8 mouse cellular contexts compared by ENCODE assay signal in genomic region chr10:69254390-69254847, GRCm38 (mm10). TPM values are rescaled to one million over a fixed set of nuclear protein-coding genes. Genes with fewer than 3 reads are reported as not detected.
A peak's percentile ranks its signal among the peaks of the same experiment; 100 is the strongest.
DNase-seq lines count a peak whose midpoint lies in the region; ATAC-seq lines count a peak whose summit lies in the region.

No protein-coding gene starts in this region.

- no peak overlapping the region for H3K4me2 ChIP-seq in stomach, embryonic 16.5 days (ENCODE audit: low read depth, low read length)

- peaks cover 23% of the 10 kb centered on the region for H3K4me1 ChIP-seq in hindbrain, embryonic 10.5 days (replicated peaks)
- peaks cover 31% of the 10 kb centered on the region for H3K4me1 ChIP-seq in stomach, embryonic 16.5 days (ENCODE audit: control insufficient read depth, insufficient read depth, low read length)

- peaks cover 21% of the 10 kb centered on the region for H3K36me3 ChIP-seq in hindbrain, embryonic 10.5 days
- H3K36me3 ChIP-seq in stomach, embryonic 16.5 days (ENCODE audit: control insufficient read depth, insufficient read depth, low read length): peaks cover 5% of the 10 kb centered on the region

- no peaks in the 10 kb centered on the region for H3K27me3 ChIP-seq in hindbrain, embryonic 10.5 days (ENCODE audit: insufficient read depth, poor library complexity, severe bottlenecking)
- no peaks in the 10 kb centered on the region for H3K27me3 ChIP-seq in stomach, embryonic 16.5 days (ENCODE audit: control insufficient read depth, insufficient read depth, low read length)

- H3K9ac ChIP-seq in stomach, embryonic 16.5 days (ENCODE audit: low read length): 0 out of 2 replicates have a peak overlapping the region, but pooled peaks have one; percentile 20

- intact Hi-C loops in left cerebral cortex, postnatal 4 days (cut with DNase I): no loop called here

- H3K9me3 ChIP-seq in hindbrain, embryonic 10.5 days: no peaks in the 10 kb centered on the region
- H3K9me3 ChIP-seq in stomach, embryonic 16.5 days (replicated peaks; ENCODE audit: control insufficient read depth, low read length): no peaks in the 10 kb centered on the region

- ATAC-seq in stomach, embryonic 16.5 days (ENCODE audit: insufficient read depth, low FRiP score): peak; percentile 50; the same call in 1 of the 2 replicates
- ATAC-seq in CD4-positive, CD25-positive, alpha-beta regulatory T cell, adult 4 months: no peak

- DNase-seq in 416B (ENCODE audit: low read depth): peak; percentile 91
- peak; percentile 65 for DNase-seq in adrenal gland, adult 8-10 months
- DNase-seq in frontal cortex, postnatal 10 days (ENCODE audit: low spot score in 2 of 2): peak; percentile 24 to 48
- DNase-seq in hindbrain, embryonic 10.5 days (ENCODE audit: low spot score): peak; percentile 57
- DNase-seq in left cerebral cortex, postnatal 4 days: peak; percentile 43
- peak; percentile 61 for DNase-seq in mesoderm, embryonic 11.5 days (ENCODE audit: low read depth, low spot score)

- H3K27ac ChIP-seq in hindbrain, embryonic 10.5 days: peak overlapping the region; percentile 67
- H3K27ac ChIP-seq in stomach, embryonic 16.5 days (ENCODE audit: low read length): peak overlapping the region; percentile 95

- WGBS in hindbrain, embryonic 10.5 days: 13% methylated on average over 8 of the region's 8 CpGs
- WGBS in stomach, embryonic 16.5 days: 21% methylated on average over 8 of the region's 8 CpGs

- H3K4me3 ChIP-seq in hindbrain, embryonic 10.5 days: no peak overlapping the region
- H3K4me3 ChIP-seq in stomach, embryonic 16.5 days (replicated peaks; ENCODE audit: low read length): no peak overlapping the region

RNA-seq across cellular contexts. Expression of gene A930033H14Rik, which starts 41.5 kb away (rescaled TPM):
- 1 to 10 TPM; 2.0 to 4.5 (median 3.5) TPM for total RNA-seq in adrenal gland, adult 8-10 months (2022)
- polyA plus RNA-seq in hindbrain, embryonic 10.5 days (2016; fragmentation: Nextera tagmentation; extraction: Ambion mirVana): 0.81 and 0.96 TPM in 2 replicates
- total RNA-seq in left cerebral cortex, postnatal 4 days (2021): 1 to 10 TPM; 6.2 to 6.5 TPM
- 1.8 and 2.0 TPM in 2 replicates for polyA plus RNA-seq in stomach, embryonic 16.5 days (2015; fragmentation: Nextera tagmentation; extraction: Ambion mirVana)
- polyA plus RNA-seq in CD4-positive, CD25-positive, alpha-beta regulatory T cell, adult 4 months (2017; shearing (Covaris generic)): not detected

Comparison
In these comparisons a context has a peak if more than half of its experiments do, and no peak if none do; other contexts are left out.
1. DNase-seq: peak in every context shown above with its lines; median percentile 91 in 416B; 65 in adrenal gland, adult 8-10 months; 61 in mesoderm, embryonic 11.5 days; 57 in hindbrain, embryonic 10.5 days; 43 in left cerebral cortex, postnatal 4 days; 36 in frontal cortex, postnatal 10 days.